Mouse (Mus musculus) cerebellum, adult 8-10 months (tissue): ENCODE measurements around the gene Gatc.
"Not testable (repeated sequence)": the region's sequence is repeated elsewhere in the genome, so short reads cannot be mapped to it uniquely, and the experiment has no call there.

Source experiments
- DNase-seq: peaks from one replicate; pipeline ENCODE4 v3.0.0; 2022

Gene Gatc

GRCm38 (mm10) chr5:115327610-115328548 is 13.1 kb downstream of the Gatc start:
- peak; percentile 51 for DNase-seq

GRCm38 (mm10) chr5:115326875-115327609 is 13.9 kb downstream of the Gatc start, which contains the start of gene Srsf9:
TSS of gene Srsf9 (plus strand) at chr5:115327177.
- DNase-seq: peak; percentile 96

DNA sequence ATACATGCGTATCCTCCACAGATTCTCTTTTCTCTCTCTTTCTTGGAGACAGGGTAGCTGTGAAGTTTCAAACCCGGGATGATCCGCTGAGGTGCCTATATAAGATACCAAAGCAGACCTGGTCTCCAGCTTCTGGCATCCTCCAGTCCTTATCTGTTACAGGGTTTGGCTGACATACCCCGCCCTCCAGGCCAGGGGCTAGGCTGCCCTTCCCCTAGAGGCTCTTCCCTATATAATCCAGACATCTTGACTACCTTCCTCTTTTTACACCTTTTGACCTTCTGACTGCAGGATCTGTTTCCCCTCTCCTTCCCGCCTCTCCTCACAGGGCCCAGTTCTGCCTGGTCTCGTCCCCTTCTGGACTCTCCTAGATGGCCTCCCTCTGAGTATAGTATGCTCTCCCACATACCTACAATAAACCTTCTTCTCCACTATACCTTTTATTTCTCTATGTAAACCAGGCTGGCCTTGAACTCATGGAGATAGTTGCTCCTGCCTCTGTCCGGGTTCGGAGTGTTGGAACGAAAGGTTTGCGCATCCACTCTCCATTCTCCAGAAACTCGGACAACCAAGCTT is 14.6 kb downstream of the Gatc start:
- no peak for DNase-seq

GRCm38 (mm10) chr5:115319004-115319940 is 21.7 kb downstream of the Gatc start:
- peak; percentile 79 for DNase-seq

DNA sequence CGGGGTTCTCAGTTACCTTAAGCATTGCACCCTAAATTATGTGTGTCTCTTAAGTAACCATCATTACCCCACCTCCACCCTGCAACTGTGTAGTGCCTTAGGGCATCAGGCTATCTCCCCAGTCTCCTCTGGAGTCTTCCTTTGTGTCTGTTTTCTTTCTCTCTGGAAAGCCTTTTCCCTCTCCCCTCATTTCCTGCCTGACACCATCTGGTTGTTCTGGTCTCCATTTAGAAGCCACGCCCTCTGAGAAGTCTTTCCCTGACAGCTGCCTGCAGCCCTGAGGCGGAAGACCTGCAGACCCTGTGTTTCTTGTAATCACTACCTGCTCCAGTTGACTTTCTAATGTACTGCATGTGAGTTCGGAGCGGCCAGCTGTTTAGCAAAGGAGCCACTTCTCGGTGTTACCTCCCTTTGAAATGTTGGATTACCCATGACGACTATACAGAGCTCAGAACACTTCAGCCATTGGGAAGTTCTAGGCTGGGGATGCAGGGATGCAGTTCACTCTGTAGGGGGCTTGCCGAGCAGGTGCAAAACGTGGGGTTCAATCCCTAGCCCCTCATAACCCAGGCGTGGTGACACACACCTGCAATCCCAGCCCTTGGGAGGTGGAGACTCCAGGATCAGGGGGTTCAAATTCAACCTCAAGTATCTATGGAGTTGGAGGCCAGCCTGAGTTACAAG is 23.2 kb downstream of the Gatc start:
- DNase-seq: no peak

GRCm38 (mm10) chr5:115316968-115317644 is 23.9 kb downstream of the Gatc start:
- no peak for DNase-seq

DNA sequence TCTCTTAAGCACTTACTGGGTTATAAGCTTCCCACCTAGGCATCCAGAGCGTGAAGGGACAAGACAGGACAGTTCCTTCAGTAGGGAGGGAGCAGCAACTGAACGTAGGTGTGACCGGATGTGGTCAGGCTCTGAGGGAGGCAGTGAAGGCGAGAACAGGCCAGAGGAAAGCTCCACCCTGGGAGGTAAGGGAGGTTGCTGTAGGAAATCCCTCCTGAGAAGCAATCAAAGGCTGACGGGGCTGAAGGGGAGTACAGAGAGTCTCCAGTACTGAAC is 27.4 kb downstream of the Gatc start:
- no peak for DNase-seq

DNA sequence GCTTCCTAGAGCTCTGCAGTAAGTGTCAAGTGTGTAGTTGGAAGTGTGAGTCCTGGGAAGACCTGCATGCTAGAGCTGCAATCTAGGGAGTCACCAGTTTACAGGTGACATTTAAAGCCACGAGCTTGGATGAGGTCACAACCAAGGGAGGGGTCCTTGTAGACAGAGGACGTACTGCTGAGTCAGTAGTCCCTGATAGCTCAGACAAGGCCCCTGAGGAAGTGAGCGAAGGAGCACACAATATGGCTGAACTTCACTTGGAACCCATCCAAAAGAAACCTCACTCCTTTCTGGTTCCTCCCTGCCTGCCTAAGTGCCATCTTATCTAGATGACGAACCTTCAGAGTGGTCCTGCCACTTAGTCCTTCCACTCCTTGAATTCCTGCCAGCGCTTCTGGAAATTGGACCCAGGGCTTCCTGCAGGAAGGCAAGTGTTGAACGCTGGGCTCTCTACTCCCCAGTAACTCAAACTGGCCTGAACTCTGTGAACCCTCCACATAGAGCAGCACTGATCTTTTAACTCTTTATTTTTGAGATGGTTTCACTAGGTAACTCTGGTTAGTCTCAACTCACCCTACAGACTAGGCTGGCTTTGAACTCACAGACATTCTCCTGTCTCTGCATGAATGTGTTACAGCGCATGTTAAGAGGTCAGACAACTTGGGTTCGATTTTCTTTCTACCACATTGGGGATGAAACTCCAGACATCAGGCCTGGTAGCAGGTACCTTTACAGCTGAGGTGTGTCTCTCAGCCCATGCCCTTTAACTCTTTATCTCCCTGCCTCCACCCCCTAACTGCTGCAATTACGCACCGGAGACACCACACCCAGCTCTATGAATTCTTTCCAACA is 27.9 kb downstream of the Gatc start:
- no peak for DNase-seq

DNA sequence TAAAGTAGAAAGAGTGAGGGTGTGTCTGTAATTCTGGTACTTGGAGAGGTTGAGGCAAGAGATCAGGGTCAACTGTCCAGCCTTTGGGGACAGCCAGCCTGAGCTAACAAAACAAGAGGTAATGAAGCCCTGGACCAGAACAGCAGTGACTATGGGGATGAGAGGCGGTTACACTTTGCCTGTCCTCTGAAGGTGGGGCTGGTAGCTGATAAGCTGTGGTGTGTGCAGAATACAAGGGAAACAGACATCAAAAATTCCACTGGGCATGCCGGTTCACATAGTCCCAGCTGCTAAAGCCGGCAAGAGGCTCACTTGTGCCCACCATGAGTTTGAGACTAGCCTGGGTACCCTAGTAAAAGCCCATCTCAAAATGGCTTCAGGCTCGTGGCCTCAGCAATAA is 28.6 kb downstream of the Gatc start:
- no peak for DNase-seq

GRCm38 (mm10) chr5:115302190-115302589 is 38.8 kb downstream of the Gatc start:
- not testable (repeated sequence) for DNase-seq

DNA sequence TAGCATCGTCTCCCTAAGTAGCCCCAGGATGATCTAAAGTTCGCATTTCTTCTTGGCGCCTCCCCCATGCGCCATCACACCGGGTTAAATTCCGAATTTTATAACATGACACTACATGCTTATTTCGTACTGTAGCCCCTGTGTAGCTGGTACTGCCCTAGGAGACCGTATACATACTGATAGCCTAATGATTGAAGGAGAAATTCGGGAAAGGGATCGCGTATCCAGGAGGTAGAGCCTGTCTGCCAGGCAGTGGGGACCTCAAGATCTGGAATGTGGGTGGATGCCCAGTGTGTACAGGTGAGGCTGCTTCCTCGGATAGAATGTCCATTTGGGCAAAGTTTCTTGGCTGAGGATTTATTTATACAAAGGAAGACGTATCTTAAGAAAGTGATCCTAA is 39.4 kb downstream of the Gatc start:
- no peak for DNase-seq

GRCm38 (mm10) chr5:115300792-115301614 is 40.0 kb downstream of the Gatc start, which contains the start of gene Dynll1:
TSS of gene Dynll1 (minus strand) at chr5:115300999.
- DNase-seq: peak; percentile 100

GRCm38 (mm10) chr5:115300035-115300744 is 40.8 kb downstream of the Gatc start:
- DNase-seq: peak; percentile 62

DNA sequence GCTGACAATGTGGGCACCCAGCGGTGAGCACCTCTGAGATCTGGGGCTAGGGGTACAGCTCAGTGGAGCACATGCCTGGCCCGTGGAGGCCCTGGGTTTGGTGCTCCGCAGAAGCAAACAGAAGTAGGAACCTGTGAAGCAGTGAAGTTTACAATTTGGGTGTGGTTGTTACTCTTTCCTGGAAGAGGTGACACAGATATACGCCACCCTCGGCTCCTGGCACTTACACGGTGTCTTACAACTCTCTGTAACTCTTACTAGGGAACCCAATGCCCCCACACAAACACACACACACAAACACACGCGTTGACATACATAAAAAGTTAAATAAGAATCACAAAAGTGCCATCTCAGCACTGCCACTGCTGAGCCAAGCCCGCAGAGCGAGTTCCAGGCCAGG is 44.6 kb downstream of the Gatc start:
- DNase-seq: no peak

DNA sequence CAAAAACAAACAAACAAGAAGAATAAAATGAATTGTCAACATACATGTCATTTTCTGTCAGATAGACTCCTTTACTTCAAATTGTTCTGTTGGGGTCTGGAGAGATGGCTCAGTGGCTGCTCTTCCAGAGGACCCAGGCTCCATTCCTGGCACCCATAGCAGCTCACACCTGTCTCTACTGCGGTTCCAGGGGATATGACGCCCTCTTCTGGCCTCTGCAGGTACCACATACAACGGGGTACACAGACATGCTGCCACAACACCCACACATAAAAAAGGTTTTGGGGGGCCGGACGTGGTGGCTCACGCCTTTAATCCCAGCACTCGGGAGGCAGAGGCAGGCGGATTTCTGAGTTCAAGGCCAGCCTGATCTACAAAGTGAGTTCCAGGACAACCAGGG is 46.8 kb downstream of the Gatc start:
- no peak for DNase-seq

DNA sequence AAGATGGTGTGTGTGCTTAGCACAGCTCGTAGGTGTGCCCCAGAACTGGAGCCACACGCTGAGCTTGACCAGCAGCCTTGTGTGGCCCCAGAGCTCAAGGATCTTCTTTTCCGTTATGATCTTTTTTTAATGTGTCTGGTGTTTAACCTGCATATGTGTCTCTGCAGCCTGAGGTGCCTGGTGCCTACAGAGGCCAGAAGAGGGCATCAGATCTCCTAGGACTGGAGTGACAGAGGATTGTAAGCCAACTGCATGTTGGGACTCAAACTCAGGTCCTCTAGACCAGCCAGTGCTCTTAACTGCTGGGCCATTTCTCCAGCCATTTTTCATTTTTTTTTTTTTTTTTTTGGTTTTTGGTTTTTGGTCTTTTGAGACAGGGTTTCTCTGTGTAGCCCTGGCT is 56.2 kb downstream of the Gatc start:
- DNase-seq: no peak
